Mouse (Mus musculus) cerebellum, postnatal 10 days (tissue): ENCODE measurements at regions not wholly inside any gene's neighbourhood (a gene's known extent, or its start where the extent isn't known, plus 50 kb on each side); places are given as distances from the start of the nearest gene placed in this dataset.
"Not testable (repeated sequence)": the region's sequence is repeated elsewhere in the genome, so short reads cannot be mapped to it uniquely, and the experiment has no call there.

Experiments used
- DNase-seq, 2 experiments: peaks; one replicate each; pipeline ENCODE4 v3.0.0; 2021; ENCODE audit warnings: mixed read lengths in 2 of 2

- no peak for DNase-seq
These were observed 385.3 kb upstream of the Tnc start for GRCm38 (mm10) chr4:64432097-64432496.

GRCm38 (mm10) chr4:64437744-64438594 is 391.2 kb upstream of the Tnc start:
- DNase-seq = no peak

- DNase-seq = no peak
These were observed 404.6 kb upstream of the Tnc start for GRCm38 (mm10) chr4:64451442-64451841.

- no peak for DNase-seq
These were observed 405.1 kb upstream of the Tnc start for GRCm38 (mm10) chr4:64451946-64452345.

- DNase-seq = peak; percentile 7 to 51
These were observed 445.6 kb upstream of the Tnc start for GRCm38 (mm10) chr4:64492260-64492962.

GRCm38 (mm10) chr4:64497759-64498158 is 450.9 kb upstream of the Tnc start:
- not testable (repeated sequence) for DNase-seq

GRCm38 (mm10) chr4:64500635-64501395 is 454.0 kb upstream of the Tnc start:
- no peak for DNase-seq

GRCm38 (mm10) chr4:64521883-64522282 is 475.1 kb upstream of the Tnc start:
- peak; percentile 10 to 56 for DNase-seq

- DNase-seq = no peak
These were observed 481.0 kb upstream of the Tnc start for GRCm38 (mm10) chr4:64527724-64528332.

GRCm38 (mm10) chr4:64530585-64530984 is 483.8 kb upstream of the Tnc start:
- peak; percentile 54 to 60 for DNase-seq

- DNase-seq = peak; percentile 32 to 48
These were observed 486.2 kb upstream of the Tnc start for GRCm38 (mm10) chr4:64533019-64533418.

GRCm38 (mm10) chr4:64535554-64536253 is 488.9 kb upstream of the Tnc start:
- DNase-seq = no peak

GRCm38 (mm10) chr4:64538009-64538408 is 491.2 kb upstream of the Tnc start:
- DNase-seq = no peak

- DNase-seq = no peak
These were observed 497.9 kb upstream of the Tnc start for GRCm38 (mm10) chr4:64544576-64545185.

GRCm38 (mm10) chr4:64546386-64546785 is 499.6 kb upstream of the Tnc start:
- peak in 1 of 2 experiments; percentile 21 for DNase-seq

GRCm38 (mm10) chr4:64562511-64562910 is 515.7 kb upstream of the Tnc start:
- DNase-seq = no peak

- DNase-seq = peak in 1 of 2 experiments; percentile 2
These were observed 517.2 kb upstream of the Tnc start for GRCm38 (mm10) chr4:64563996-64564395.

- DNase-seq = no peak
These were observed 523.9 kb upstream of the Tnc start for GRCm38 (mm10) chr4:64570666-64571065.

- no peak for DNase-seq
These were observed 529.1 kb upstream of the Tnc start for GRCm38 (mm10) chr4:64575901-64576300.

- DNase-seq = no peak
These were observed 528.9 kb upstream of the Pappa start for GRCm38 (mm10) chr4:64595014-64595599.

GRCm38 (mm10) chr4:64598465-64598864 is 525.5 kb upstream of the Pappa start:
- no peak for DNase-seq
